Mouse (Mus musculus) heart, embryonic 15.5 days (tissue): ENCODE results near the gene Lrrc4. TPM values are rescaled to one million over a fixed set of nuclear protein-coding genes. Genes with fewer than 3 reads are reported as not detected.

Source experiments
- ATAC-seq: fragments of 200-750 bp; cut with Nextera tagmentation; replicated peaks from 2 replicates; pipeline ENCODE4 v1.8.0; 2017; ENCODE audit warnings: low read depth, moderate TSS enrichment; ENCODE audit not compliant: insufficient number of reproducible peaks, insufficient read depth, low FRiP score
- H3K27ac ChIP-seq: fragments of 300-500 bp; sonication (generic); 2 replicates; pipeline ENCODE4 v1.5.1; 2015; ENCODE audit warnings: mild to moderate bottlenecking, inconsistent platforms
- H3K27me3 ChIP-seq: fragments of 300-500 bp; sonication (generic); 2 replicates; pipeline ENCODE4 v1.6.1; 2015; ENCODE audit warnings: inconsistent platforms
- H3K36me3 ChIP-seq: fragments of 300-500 bp; sonication (generic); 2 replicates; pipeline ENCODE4 v1.6.1; 2015; ENCODE audit warnings: mild to moderate bottlenecking, inconsistent platforms
- H3K4me1 ChIP-seq: fragments of 300-500 bp; sonication (generic); replicated peaks from 2 replicates; pipeline ENCODE4 v1.6.1; 2015; ENCODE audit warnings: inconsistent platforms
- H3K4me2 ChIP-seq: fragments of 300-500 bp; sonication (generic); 2 replicates; pipeline ENCODE4 v1.6.1; 2015; ENCODE audit warnings: inconsistent platforms, mild to moderate bottlenecking, moderate library complexity
- H3K4me3 ChIP-seq: fragments of 300-500 bp; sonication (generic); 2 replicates; pipeline ENCODE4 v1.5.1; 2015; ENCODE audit warnings: mild to moderate bottlenecking, inconsistent platforms
- H3K9ac ChIP-seq: fragments of 300-500 bp; sonication (generic); 2 replicates; pipeline ENCODE4 v1.6.1; 2015; ENCODE audit warnings: mild to moderate bottlenecking, inconsistent platforms
- H3K9me3 ChIP-seq: fragments of 300-500 bp; sonication (generic); replicated peaks from 2 replicates; pipeline ENCODE4 v1.6.1; 2016; ENCODE audit warnings: inconsistent platforms
- WGBS: fragments of 180-500 bp; shearing (Covaris S2); methylation state at CpG from one replicate; pipeline ENCODE4 v1.1.7; 2015; ENCODE audit warnings: mixed read lengths; 5-methylcytosine and 5-hydroxymethylcytosine counted together
- polyA plus RNA-seq: library from polyadenylated mRNA; unstranded; fragments of >200 nt; fragmentation: Nextera tagmentation; extraction: Ambion mirVana; gene quantifications from 2 replicates; pipeline ENCODE4 v1.2.1, GENCODE M21; 2015

Lrrc4 gene
- polyA plus RNA-seq, 1 experiment from 2014 or later: 0.30 TPM

GRCm38 (mm10) chr6:28723059-28723458 is 108.5 kb downstream of the Lrrc4 start:
- WGBS: 26% methylated on average over 2 of the region's 2 CpGs
- Histone ChIP-seq H3K4me3 (no peak overlapping the region), H3K9ac (no peak overlapping the region), H3K4me2 (no peak overlapping the region), H3K9me3 (no peaks in the 10 kb centered on the region), H3K27me3 (no peaks in the 10 kb centered on the region), H3K27ac (no peak overlapping the region), H3K4me1 (no peaks in the 10 kb centered on the region), H3K36me3 (no peaks in the 10 kb centered on the region)
- no peak for ATAC-seq

- H3K4me3 ChIP-seq: no peak overlapping the region
- H3K36me3 ChIP-seq: no peaks in the 10 kb centered on the region
- H3K27ac ChIP-seq: no peak overlapping the region
- no peaks in the 10 kb centered on the region for H3K27me3 ChIP-seq
- no peak for ATAC-seq
- no peaks in the 10 kb centered on the region for H3K9me3 ChIP-seq
- no peak overlapping the region for H3K4me2 ChIP-seq
- WGBS: 80% methylated on average over 9 of the region's 9 CpGs
- H3K4me1 ChIP-seq: peaks cover 8% of the 10 kb centered on the region
- no peak overlapping the region for H3K9ac ChIP-seq
These were observed 111.0 kb downstream of the Lrrc4 start for GRCm38 (mm10) chr6:28720391-28721171.

- Histone ChIP-seq H3K27ac (no peak overlapping the region), H3K27me3 (no peaks in the 10 kb centered on the region), H3K9me3 (no peaks in the 10 kb centered on the region), H3K4me1 (peaks cover 13% of the 10 kb centered on the region), H3K9ac (no peak overlapping the region), H3K4me3 (no peak overlapping the region), H3K4me2 (no peak overlapping the region), H3K36me3 (no peaks in the 10 kb centered on the region)
- 25% methylated on average over 4 of the region's 4 CpGs for WGBS
- ATAC-seq: no peak
These were observed 113.7 kb downstream of the Lrrc4 start for GRCm38 (mm10) chr6:28717845-28718237.

GRCm38 (mm10) chr6:28717203-28717844 is 114.2 kb downstream of the Lrrc4 start:
- H3K36me3 ChIP-seq: no peaks in the 10 kb centered on the region

GRCm38 (mm10) chr6:28710035-28710434 is 121.5 kb downstream of the Lrrc4 start:
- no peak overlapping the region for H3K4me2 ChIP-seq
- H3K27ac ChIP-seq: no peak overlapping the region
- WGBS: 36% methylated on average over 2 of the region's 2 CpGs
- H3K4me3 ChIP-seq: no peak overlapping the region
- H3K4me1 ChIP-seq: peaks cover 32% of the 10 kb centered on the region
- no peak overlapping the region for H3K9ac ChIP-seq
- no peak for ATAC-seq
- H3K9me3 ChIP-seq: no peaks in the 10 kb centered on the region
- no peaks in the 10 kb centered on the region for H3K27me3 ChIP-seq
- H3K36me3 ChIP-seq: 0 out of 2 replicates have a peak, but pooled peaks cover 5% of the 10 kb centered on the region

More at GRCm38 (mm10) chr6:28717203-28717844, 114.2 kb downstream of the Lrrc4 start:
- no peaks in the 10 kb centered on the region for H3K9me3 ChIP-seq
- no peak overlapping the region for H3K4me2 ChIP-seq
- no peaks in the 10 kb centered on the region for H3K27me3 ChIP-seq
- ATAC-seq: no peak
- H3K4me1 ChIP-seq: peaks cover 13% of the 10 kb centered on the region
- no peak overlapping the region for H3K4me3 ChIP-seq
- 54% methylated on average over 7 of the region's 7 CpGs for WGBS
- no peak overlapping the region for H3K27ac ChIP-seq
- no peak overlapping the region for H3K9ac ChIP-seq

GRCm38 (mm10) chr6:28706976-28707592 is 124.5 kb downstream of the Lrrc4 start:
- peaks cover 33% of the 10 kb centered on the region for H3K4me1 ChIP-seq
- WGBS: 38% methylated on average over 12 of the region's 12 CpGs
- H3K4me3 ChIP-seq: no peak overlapping the region
- 0 out of 2 replicates have a peak, but pooled peaks cover 5% of the 10 kb centered on the region for H3K36me3 ChIP-seq
- peak overlapping the region; percentile 32; the same call in 1 of the 2 replicates for H3K27ac ChIP-seq
- peak; percentile 73 for ATAC-seq
- H3K27me3 ChIP-seq: no peaks in the 10 kb centered on the region
- no peak overlapping the region for H3K4me2 ChIP-seq
- no peaks in the 10 kb centered on the region for H3K9me3 ChIP-seq
- no peak overlapping the region for H3K9ac ChIP-seq

GRCm38 (mm10) chr6:28706108-28706975 is 125.2 kb downstream of the Lrrc4 start:
- no peak overlapping the region for H3K4me3 ChIP-seq
- H3K36me3 ChIP-seq: 0 out of 2 replicates have a peak, but pooled peaks cover 5% of the 10 kb centered on the region
- H3K27me3 ChIP-seq: no peaks in the 10 kb centered on the region
- peak overlapping the region; percentile 13; the same call in 1 of the 2 replicates for H3K27ac ChIP-seq
- WGBS: 50% methylated on average over 8 of the region's 8 CpGs
- no peak overlapping the region for H3K4me2 ChIP-seq
- H3K9me3 ChIP-seq: no peaks in the 10 kb centered on the region
- H3K4me1 ChIP-seq: peaks cover 33% of the 10 kb centered on the region
- H3K9ac ChIP-seq: no peak overlapping the region
- ATAC-seq: no peak

GRCm38 (mm10) chr6:28705384-28706107 is 126.0 kb downstream of the Lrrc4 start:
- no peak overlapping the region for H3K9ac ChIP-seq
- 35% methylated on average over 6 of the region's 6 CpGs for WGBS
- H3K4me3 ChIP-seq: no peak overlapping the region
- no peaks in the 10 kb centered on the region for H3K9me3 ChIP-seq
- H3K4me1 ChIP-seq: peaks cover 33% of the 10 kb centered on the region
- no peak overlapping the region for H3K4me2 ChIP-seq
- 0 out of 2 replicates have a peak overlapping the region, but pooled peaks have one; percentile 13 for H3K27ac ChIP-seq
- H3K36me3 ChIP-seq: 0 out of 2 replicates have a peak, but pooled peaks cover 5% of the 10 kb centered on the region
- ATAC-seq: no peak
- no peaks in the 10 kb centered on the region for H3K27me3 ChIP-seq

GRCm38 (mm10) chr6:28704612-28705011 is 126.9 kb downstream of the Lrrc4 start:
- peak overlapping the region; percentile 13; the same call in 1 of the 2 replicates for H3K27ac ChIP-seq
- H3K36me3 ChIP-seq: 0 out of 2 replicates have a peak, but pooled peaks cover 5% of the 10 kb centered on the region
- no peak overlapping the region for H3K4me2 ChIP-seq
- WGBS: 25% methylated on average over 6 of the region's 6 CpGs
- no peak overlapping the region for H3K9ac ChIP-seq
- H3K27me3 ChIP-seq: no peaks in the 10 kb centered on the region
- no peak overlapping the region for H3K4me3 ChIP-seq
- no peaks in the 10 kb centered on the region for H3K9me3 ChIP-seq
- ATAC-seq: no peak
- peaks cover 33% of the 10 kb centered on the region for H3K4me1 ChIP-seq

- no peaks in the 10 kb centered on the region for H3K9me3 ChIP-seq
- H3K27me3 ChIP-seq: no peaks in the 10 kb centered on the region
- no peaks in the 10 kb centered on the region for H3K4me1 ChIP-seq
- WGBS: 87% methylated on average over 3 of the region's 3 CpGs
- no peak overlapping the region for H3K27ac ChIP-seq
- no peaks in the 10 kb centered on the region for H3K36me3 ChIP-seq
- no peak for ATAC-seq
- no peak overlapping the region for H3K4me2 ChIP-seq
- no peak overlapping the region for H3K9ac ChIP-seq
- no peak overlapping the region for H3K4me3 ChIP-seq
These were observed 134.3 kb downstream of the Lrrc4 start for GRCm38 (mm10) chr6:28697214-28697613.
